Mouse (Mus musculus): ENCODE results near the gene Paics. TPM values are rescaled to one million over a fixed set of nuclear protein-coding genes. Genes with fewer than 3 reads are reported as not detected.

Gene Paics
- polyA plus RNA-seq, 1 experiment from 2014 or later = 169 TPM

- no peak for ATAC-seq
- Histone ChIP-seq H3K4me2 (ENCODE audit: low read depth, low read length) (no peak overlapping the region), H3K4me1 (ENCODE audit: control insufficient read depth, insufficient read depth, low read length) (no peaks in the 10 kb centered on the region), H3K27ac (ENCODE audit: low read length) (no peak overlapping the region), H3K4me3 (ENCODE audit: low read length) (no peak overlapping the region), H3K36me3 (ENCODE audit: control insufficient read depth, insufficient read depth, low read length) (peaks cover 25% of the 10 kb centered on the region), H3K27me3 (replicated peaks; ENCODE audit: control insufficient read depth, insufficient read depth, low read length) (no peaks in the 10 kb centered on the region), H3K9ac (ENCODE audit: low read depth, low read length) (no peak overlapping the region), H3K9me3 (ENCODE audit: control insufficient read depth, low read length) (no peaks in the 10 kb centered on the region; the same call in 1 of the 2 replicates)
- 96% methylated on average over 5 of the region's 5 CpGs for WGBS
Measured at GRCm38 (mm10) chr5:76993174-76993814, 42.2 kb downstream of the Paics start.

- Histone ChIP-seq H3K4me2 (ENCODE audit: low read depth, low read length) (no peak overlapping the region), H3K36me3 (ENCODE audit: control insufficient read depth, insufficient read depth, low read length) (peaks cover 13% of the 10 kb centered on the region), H3K27ac (ENCODE audit: low read length) (no peak overlapping the region), H3K4me1 (ENCODE audit: control insufficient read depth, insufficient read depth, low read length) (no peaks in the 10 kb centered on the region), H3K9me3 (ENCODE audit: control insufficient read depth, low read length) (no peaks in the 10 kb centered on the region; the same call in 1 of the 2 replicates), H3K9ac (ENCODE audit: low read depth, low read length) (no peak overlapping the region), H3K4me3 (ENCODE audit: low read length) (no peak overlapping the region), H3K27me3 (replicated peaks; ENCODE audit: control insufficient read depth, insufficient read depth, low read length) (no peaks in the 10 kb centered on the region)
- ATAC-seq = no peak
- WGBS = 50% methylated on average over 5 of the region's 5 CpGs
Measured at GRCm38 (mm10) chr5:76998416-76998815, 47.3 kb downstream of the Paics start.

GRCm38 (mm10) chr5:77001192-77001591 lies 50.1 kb downstream of the Paics start:
- H3K27ac ChIP-seq (ENCODE audit: low read length) = no peak overlapping the region
- H3K9me3 ChIP-seq (ENCODE audit: control insufficient read depth, low read length) = no peaks in the 10 kb centered on the region
- H3K4me1 ChIP-seq (ENCODE audit: control insufficient read depth, insufficient read depth, low read length) = no peaks in the 10 kb centered on the region
- H3K4me2 ChIP-seq (ENCODE audit: low read depth, low read length) = no peak overlapping the region
- no peak for ATAC-seq
- H3K4me3 ChIP-seq (ENCODE audit: low read length) = no peak overlapping the region
- no peak overlapping the region for H3K9ac ChIP-seq (ENCODE audit: low read depth, low read length)
- WGBS = 92% methylated on average over 17 of the region's 17 CpGs
- H3K36me3 ChIP-seq (ENCODE audit: control insufficient read depth, insufficient read depth, low read length) = peaks cover 9% of the 10 kb centered on the region
- H3K27me3 ChIP-seq (replicated peaks; ENCODE audit: control insufficient read depth, insufficient read depth, low read length) = no peaks in the 10 kb centered on the region

- H3K4me3 ChIP-seq (ENCODE audit: low read length) = no peak within 1 kb of the TSS
- H3K27me3 ChIP-seq (replicated peaks; ENCODE audit: control insufficient read depth, insufficient read depth, low read length) = no peaks in the 10 kb centered on the region
- no peak for ATAC-seq
- peaks cover 9% of the 10 kb centered on the region for H3K36me3 ChIP-seq (ENCODE audit: control insufficient read depth, insufficient read depth, low read length)
- H3K9me3 ChIP-seq (ENCODE audit: control insufficient read depth, low read length) = no peaks in the 10 kb centered on the region
- no peak within 1 kb of the TSS for H3K4me2 ChIP-seq (ENCODE audit: low read depth, low read length)
- H3K9ac ChIP-seq (ENCODE audit: low read depth, low read length) = no peak within 1 kb of the TSS
- H3K4me1 ChIP-seq (ENCODE audit: control insufficient read depth, insufficient read depth, low read length) = no peaks in the 10 kb centered on the region
- WGBS = 91% methylated on average over 6 of the region's 6 CpGs
- H3K27ac ChIP-seq (ENCODE audit: low read length) = no peak within 1 kb of the TSS
Measured at GRCm38 (mm10) chr5:77004051-77004821, 53.1 kb downstream of the Paics start, which contains the start of gene Arl9. Arl9 (plus strand) TSS chr5:77004055.

- WGBS = 92% methylated on average over 9 of the region's 9 CpGs
- no peaks in the 10 kb centered on the region for H3K9me3 ChIP-seq (ENCODE audit: control insufficient read depth, low read length)
Measured at GRCm38 (mm10) chr5:77010352-77010751, 59.2 kb downstream of the Paics start.

DNA sequence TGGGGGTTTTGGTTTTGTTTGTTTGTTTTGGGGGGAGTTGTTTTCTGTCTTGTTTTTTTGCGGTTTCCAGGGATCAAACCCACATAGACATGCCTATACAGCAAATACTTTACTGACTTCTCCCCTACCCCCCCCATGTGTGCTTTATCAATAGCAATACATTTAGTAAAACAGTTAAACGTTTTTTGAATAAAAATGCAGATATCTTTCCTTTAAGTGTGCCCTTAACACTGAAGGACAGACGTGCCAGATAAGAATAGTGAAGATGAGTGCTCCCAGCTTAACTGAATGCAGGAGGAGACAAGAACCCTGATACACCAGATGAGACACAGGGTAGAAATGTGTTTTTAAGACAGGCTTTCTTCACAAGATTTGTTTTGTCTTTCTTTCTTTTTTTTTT lies 60.0 kb downstream of the Paics start:
- ATAC-seq = no peak
- H3K36me3 ChIP-seq (ENCODE audit: control insufficient read depth, insufficient read depth, low read length) = no peaks in the 10 kb centered on the region
- WGBS = 69% methylated on average over 3 of the region's 3 CpGs
- H3K9me3 ChIP-seq (ENCODE audit: control insufficient read depth, low read length) = peaks cover under 1% of the 10 kb centered on the region; the same call in 1 of the 2 replicates
- H3K9ac ChIP-seq (ENCODE audit: low read depth, low read length) = no peak overlapping the region
- no peak overlapping the region for H3K27ac ChIP-seq (ENCODE audit: low read length)
- no peak overlapping the region for H3K4me2 ChIP-seq (ENCODE audit: low read depth, low read length)
- no peaks in the 10 kb centered on the region for H3K27me3 ChIP-seq (replicated peaks; ENCODE audit: control insufficient read depth, insufficient read depth, low read length)
- H3K4me3 ChIP-seq (ENCODE audit: low read length) = no peak overlapping the region
- H3K4me1 ChIP-seq (ENCODE audit: control insufficient read depth, insufficient read depth, low read length) = no peaks in the 10 kb centered on the region

More at GRCm38 (mm10) chr5:77010352-77010751, 59.2 kb downstream of the Paics start:
- H3K4me3 ChIP-seq (ENCODE audit: low read length) = no peak overlapping the region
- no peaks in the 10 kb centered on the region for H3K27me3 ChIP-seq (replicated peaks; ENCODE audit: control insufficient read depth, insufficient read depth, low read length)
- no peaks in the 10 kb centered on the region for H3K36me3 ChIP-seq (ENCODE audit: control insufficient read depth, insufficient read depth, low read length)
- no peak overlapping the region for H3K9ac ChIP-seq (ENCODE audit: low read depth, low read length)
- H3K27ac ChIP-seq (ENCODE audit: low read length) = no peak overlapping the region
- no peak for ATAC-seq
- no peak overlapping the region for H3K4me2 ChIP-seq (ENCODE audit: low read depth, low read length)
- no peaks in the 10 kb centered on the region for H3K4me1 ChIP-seq (ENCODE audit: control insufficient read depth, insufficient read depth, low read length)

DNA sequence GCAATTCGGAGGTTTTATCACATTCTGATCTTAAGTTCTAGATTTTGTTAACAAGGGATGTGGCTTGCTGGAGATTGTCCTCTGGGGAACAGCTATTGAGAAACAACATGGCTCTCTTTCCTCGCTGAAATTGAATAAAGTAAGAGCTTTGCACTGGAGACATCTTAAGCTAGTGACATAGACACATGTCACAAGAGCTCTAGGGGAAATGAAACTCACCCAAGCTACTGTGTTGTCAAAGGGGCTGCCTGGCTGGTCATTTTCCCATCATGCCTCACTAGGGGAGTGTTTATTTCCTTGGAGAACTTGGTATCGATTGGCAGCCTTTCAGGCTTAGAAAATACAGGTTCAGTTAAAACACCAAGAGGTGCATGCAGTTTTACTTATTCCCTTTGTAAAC lies 62.1 kb downstream of the Paics start:
- no peak overlapping the region for H3K4me2 ChIP-seq (ENCODE audit: low read depth, low read length)
- WGBS = 73% methylated on average over 3 of the region's 3 CpGs
- no peaks in the 10 kb centered on the region for H3K4me1 ChIP-seq (ENCODE audit: control insufficient read depth, insufficient read depth, low read length)
- H3K9ac ChIP-seq (ENCODE audit: low read depth, low read length) = no peak overlapping the region
- no peak overlapping the region for H3K4me3 ChIP-seq (ENCODE audit: low read length)
- H3K36me3 ChIP-seq (ENCODE audit: control insufficient read depth, insufficient read depth, low read length) = no peaks in the 10 kb centered on the region
- no peak for ATAC-seq
- no peaks in the 10 kb centered on the region for H3K27me3 ChIP-seq (replicated peaks; ENCODE audit: control insufficient read depth, insufficient read depth, low read length)
- peaks cover 3% of the 10 kb centered on the region; the same call in 1 of the 2 replicates for H3K9me3 ChIP-seq (ENCODE audit: control insufficient read depth, low read length)
- H3K27ac ChIP-seq (ENCODE audit: low read length) = no peak overlapping the region

GRCm38 (mm10) chr5:77015544-77016482 lies 64.7 kb downstream of the Paics start, which contains the start of gene Thegl:
Thegl (plus strand) TSS chr5:77016023.
- H3K4me3 ChIP-seq (ENCODE audit: low read length) = peak within 1 kb of the TSS; percentile 57
- H3K27me3 ChIP-seq (replicated peaks; ENCODE audit: control insufficient read depth, insufficient read depth, low read length) = no peaks in the 10 kb centered on the region
- H3K4me1 ChIP-seq (ENCODE audit: control insufficient read depth, insufficient read depth, low read length) = no peaks in the 10 kb centered on the region
- peak within 1 kb of the TSS; percentile 90 for H3K4me2 ChIP-seq (ENCODE audit: low read depth, low read length)
- no peaks in the 10 kb centered on the region for H3K36me3 ChIP-seq (ENCODE audit: control insufficient read depth, insufficient read depth, low read length)
- H3K9ac ChIP-seq (ENCODE audit: low read depth, low read length) = peak within 1 kb of the TSS; percentile 45; the same call in 1 of the 2 replicates
- WGBS = 12% methylated on average over 57 of the region's 57 CpGs
- ATAC-seq = peak; percentile 100
- H3K9me3 ChIP-seq (ENCODE audit: control insufficient read depth, low read length) = peaks cover 3% of the 10 kb centered on the region; the same call in 1 of the 2 replicates
- no peak within 1 kb of the TSS for H3K27ac ChIP-seq (ENCODE audit: low read length)

Measured in intestine, embryonic 16.5 days (tissue).